ENCODE assay signal across 9 mouse cellular contexts in the genomic region with DNA sequence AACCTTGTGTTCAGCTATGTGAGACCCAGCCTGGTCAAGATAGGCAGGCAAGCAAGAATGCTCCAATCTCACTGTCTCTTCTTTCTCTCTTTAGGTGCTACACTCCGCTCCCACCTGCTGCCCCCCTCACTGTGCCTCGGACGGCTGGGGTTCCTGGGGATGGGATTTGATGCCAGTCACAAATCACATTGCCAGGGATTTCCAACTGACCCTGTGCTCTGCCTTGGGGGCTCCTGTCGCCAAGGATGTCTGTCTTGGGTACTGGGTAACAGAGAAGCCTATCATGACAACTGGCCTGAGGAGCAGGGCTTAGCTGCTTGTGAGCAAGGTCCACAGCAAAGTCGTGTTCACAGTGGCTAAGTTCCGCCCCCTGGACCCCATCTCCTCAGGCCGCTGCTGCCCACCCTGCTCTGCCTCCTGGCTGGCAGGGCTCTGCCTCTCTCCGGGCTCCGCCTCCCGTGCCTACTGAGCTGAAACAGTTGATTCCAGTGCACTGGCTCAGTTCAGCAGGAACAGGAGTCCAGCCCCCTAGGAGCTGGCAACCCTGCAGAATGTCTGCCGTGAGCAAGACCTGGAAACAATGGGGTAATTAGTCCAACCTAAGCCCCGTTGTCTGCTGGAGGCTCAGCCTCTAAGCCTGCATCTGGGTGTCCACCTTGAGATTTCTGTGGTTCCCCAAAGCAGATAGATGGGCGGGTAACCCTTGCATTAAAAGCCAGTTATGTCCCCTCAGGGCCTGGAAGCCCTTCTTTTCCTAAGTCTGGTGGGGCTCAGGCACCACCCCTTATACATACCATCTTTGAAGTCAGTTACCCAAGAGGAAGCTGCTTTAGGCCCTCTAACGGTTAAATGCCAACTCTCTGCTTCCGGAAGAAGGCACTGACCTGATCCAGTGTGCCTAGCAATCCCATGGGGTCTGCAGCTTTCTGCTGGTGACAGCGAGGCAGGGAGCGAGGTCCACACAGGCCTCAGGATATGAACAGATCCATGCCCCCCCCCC. TPM values are rescaled to one million over a fixed set of nuclear protein-coding genes. Genes with fewer than 3 reads are reported as not detected.
DNase-seq lines count a peak whose midpoint lies in the region; ATAC-seq lines count a peak whose summit lies in the region.
"Had no signal": no experiment of that assay in that cellular context is flagged by ENCODE, and none has a peak within 500 bp of the region (broad histone marks: within the 10 kb centered on the region; RNA-seq: fewer than 3 reads in every experiment).

No protein-coding gene starts in this region.

- peaks cover 33% of the 10 kb centered on the region for H3K36me3 ChIP-seq in liver, embryonic 13.5 days

- H3K27me3 ChIP-seq in liver, embryonic 13.5 days, result peaks cover 5% of the 10 kb centered on the region; the same call in 1 of the 2 replicates

- 55% methylated on average over 17 of the region's 17 CpGs for WGBS in liver, embryonic 13.5 days (ENCODE audit: insufficient replicate concordance)

- ATAC-seq in granulocyte monocyte progenitor cell, adult 5-6 weeks (replicated peaks; ENCODE audit: poor library complexity, severe bottlenecking), result peak; percentile 28
- ATAC-seq in liver, embryonic 13.5 days (ENCODE audit: low read depth), result no peak
- no peak for ATAC-seq in megakaryocyte-erythroid progenitor cell, adult 5-6 weeks (replicated peaks; ENCODE audit: low FRiP score, low TSS enrichment, poor library complexity, severe bottlenecking)

- H3K4me3 ChIP-seq in liver, embryonic 13.5 days (replicated peaks), result no peak overlapping the region
- H3K4me3 ChIP-seq: erythroblast, embryonic 14.5 days had no signal

- peak overlapping the region; percentile 67 for H3K27ac ChIP-seq in liver, embryonic 13.5 days

- DNase-seq in adrenal gland, postnatal 10 days, result peak; percentile 29
- no peak for DNase-seq in adrenal gland, adult 8-10 months
- DNase-seq in 416B (ENCODE audit: low read depth), result peak; percentile 58
- no peak for DNase-seq in liver, embryonic 13.5 days
- DNase-seq in thymus, postnatal 10 days (ENCODE audit: low spot score in 2 of 2), result peak; percentile 58 to 61
- no peak for DNase-seq in left cerebral cortex, postnatal 10 days (ENCODE audit: extremely low spot score in 1 of 2, low spot score in 2 of 2)

- 0 out of 2 replicates have a peak overlapping the region, but pooled peaks have one; percentile 3 for H3K9ac ChIP-seq in liver, embryonic 13.5 days

- intact Hi-C loops in left cerebral cortex, postnatal 10 days (cut with DNase I), result loop anchor here (2.0 kb wide), 1 partner anchor 22 kb away; no protein-coding TSS in a partner anchor

- peaks cover 33% of the 10 kb centered on the region for H3K4me1 ChIP-seq in liver, embryonic 13.5 days (replicated peaks)

- H3K9me3 ChIP-seq in liver, embryonic 13.5 days (replicated peaks), result no peaks in the 10 kb centered on the region

- no peak overlapping the region for H3K4me2 ChIP-seq in liver, embryonic 13.5 days

RNA-seq across cellular contexts. Expression of a gene that starts 23.7 kb away (rescaled TPM):
- 1 to 10 TPM in 1 of 2 experiments, under 1 TPM in 1; 0.96 to 2.3 TPM for total RNA-seq in adrenal gland, postnatal 10 days (2021)
- 1 to 10 TPM in 2 of 4 experiments, under 1 TPM in 2; 0.75 to 2.9 (median 1.2) TPM for total RNA-seq in adrenal gland, adult 8-10 months (2022)
- total RNA-seq in granulocyte monocyte progenitor cell, adult 5-6 weeks (2014; fragmentation: Nextera tagmentation), result 3.5 and 9.6 TPM in 2 replicates
- total RNA-seq in granulocyte monocyte progenitor cell, adult 5-6 weeks (2017), result not detected in 2 replicates
- 0.28 and 0.34 TPM in 2 replicates for polyA plus RNA-seq in liver, embryonic 13.5 days (2015; fragmentation: Nextera tagmentation; extraction: Ambion mirVana)
- 2.9 and 5.0 TPM in 2 replicates for total RNA-seq in megakaryocyte-erythroid progenitor cell, adult 5-6 weeks (2014; fragmentation: Nextera tagmentation)
- not detected in 2 replicates for total RNA-seq in megakaryocyte-erythroid progenitor cell, adult 5-6 weeks (2017)
- 1 to 10 TPM; 5.4 to 6.8 TPM for total RNA-seq in left cerebral cortex, postnatal 10 days (2021)
- polyA plus RNA-seq: erythroblast, embryonic 14.5 days had no signal

RNA-seq across cellular contexts. Expression of a gene that starts 28.2 kb away (rescaled TPM):
- total RNA-seq in adrenal gland, postnatal 10 days (2021), result 10 to 100 TPM; 22.7 to 26.3 TPM
- 10 to 100 TPM; 36.2 to 53.9 (median 48.0) TPM for total RNA-seq in adrenal gland, adult 8-10 months (2022)
- 4.6 and 8.1 TPM in 2 replicates for total RNA-seq in granulocyte monocyte progenitor cell, adult 5-6 weeks (2014; fragmentation: Nextera tagmentation)
- 4.5 and 4.8 TPM in 2 replicates for total RNA-seq in granulocyte monocyte progenitor cell, adult 5-6 weeks (2017)
- 2.1 and 2.2 TPM in 2 replicates for polyA plus RNA-seq in liver, embryonic 13.5 days (2015; fragmentation: Nextera tagmentation; extraction: Ambion mirVana)
- total RNA-seq in megakaryocyte-erythroid progenitor cell, adult 5-6 weeks (2014; fragmentation: Nextera tagmentation), result 2.8 and 4.8 TPM in 2 replicates
- total RNA-seq in megakaryocyte-erythroid progenitor cell, adult 5-6 weeks (2017), result 3.3 and 3.7 TPM in 2 replicates
- total RNA-seq in left cerebral cortex, postnatal 10 days (2021), result 10 to 100 TPM; 14.2 to 14.3 TPM

RNA-seq across cellular contexts. Expression of a gene that starts 40.8 kb away (rescaled TPM):
- 100 to 1,000 TPM; 210 to 233 TPM for total RNA-seq in adrenal gland, postnatal 10 days (2021)
- total RNA-seq in adrenal gland, adult 8-10 months (2022), result 100 to 1,000 TPM; 171 to 296 (median 225) TPM
- 145 and 151 TPM in 2 replicates for total RNA-seq in granulocyte monocyte progenitor cell, adult 5-6 weeks (2014; fragmentation: Nextera tagmentation)
- total RNA-seq in granulocyte monocyte progenitor cell, adult 5-6 weeks (2017), result 66.2 and 88.3 TPM in 2 replicates
- polyA plus RNA-seq in liver, embryonic 13.5 days (2015; fragmentation: Nextera tagmentation; extraction: Ambion mirVana), result 229 and 245 TPM in 2 replicates
- 122 and 195 TPM in 2 replicates for total RNA-seq in megakaryocyte-erythroid progenitor cell, adult 5-6 weeks (2014; fragmentation: Nextera tagmentation)
- total RNA-seq in megakaryocyte-erythroid progenitor cell, adult 5-6 weeks (2017), result 63.7 and 94.8 TPM in 2 replicates
- total RNA-seq in left cerebral cortex, postnatal 10 days (2021), result 100 to 1,000 TPM; 130 to 136 TPM

RNA-seq across cellular contexts. Expression of a gene that starts 48.4 kb away (rescaled TPM):
- 10 to 100 TPM; 28.0 to 34.4 TPM for total RNA-seq in adrenal gland, postnatal 10 days (2021)
- total RNA-seq in adrenal gland, adult 8-10 months (2022), result 10 to 100 TPM; 26.9 to 52.8 (median 51.6) TPM
- 18.6 and 30.7 TPM in 2 replicates for total RNA-seq in granulocyte monocyte progenitor cell, adult 5-6 weeks (2014; fragmentation: Nextera tagmentation)
- total RNA-seq in granulocyte monocyte progenitor cell, adult 5-6 weeks (2017), result 14.0 and 26.3 TPM in 2 replicates
- 41.2 and 48.4 TPM in 2 replicates for polyA plus RNA-seq in liver, embryonic 13.5 days (2015; fragmentation: Nextera tagmentation; extraction: Ambion mirVana)
- total RNA-seq in megakaryocyte-erythroid progenitor cell, adult 5-6 weeks (2014; fragmentation: Nextera tagmentation), result 36.7 and 51.9 TPM in 2 replicates
- 19.1 and 19.3 TPM in 2 replicates for total RNA-seq in megakaryocyte-erythroid progenitor cell, adult 5-6 weeks (2017)
- 10 to 100 TPM; 21.8 to 22.3 TPM for total RNA-seq in left cerebral cortex, postnatal 10 days (2021)

Comparison
In these comparisons a context has a peak if more than half of its experiments do, and no peak if none do; other contexts are left out.
1. DNase-seq: peak in adrenal gland, postnatal 10 days (single experiment), 416B (single experiment) and thymus, postnatal 10 days (2 of 2); none in adrenal gland, adult 8-10 months (single experiment), liver, embryonic 13.5 days (single experiment) and left cerebral cortex, postnatal 10 days (0 of 2).